Mouse (Mus musculus): ENCODE measurements around the gene Cd164l2.

GRCm38 (mm10) chr4:133233285-133233976, 21.5 kb downstream of the Cd164l2 start:
- no peak for TF ChIP-seq REST (IDR thresholded peaks at IDR 0.05; ENCODE audit: insufficient read depth, insufficient read length)
- no peak for TF ChIP-seq POLR2AphosphoS2 (IDR thresholded peaks at IDR 0.05; ENCODE audit: insufficient read length, low read depth)
- no peak for TF ChIP-seq POLR2A (IDR thresholded peaks at IDR 0.05; ENCODE audit: insufficient read length, low read depth)
- TF ChIP-seq USF1 (IDR thresholded peaks at IDR 0.05; ENCODE audit: low read depth), result no peak
- TF ChIP-seq E2F4 (IDR thresholded peaks at IDR 0.05; ENCODE audit: insufficient read depth), result no peak
- no peak for TF ChIP-seq MYOD1 (IDR thresholded peaks at IDR 0.05; ENCODE audit: control insufficient read depth in 1 of 3, insufficient read length in 2 of 3, low read depth in 2 of 3)
- no peak for TF ChIP-seq MAX (IDR thresholded peaks at IDR 0.05; ENCODE audit: low read depth)

Data from myocyte (in vitro differentiated cells).